Mouse (Mus musculus): ENCODE results near the gene H2-Aa. TPM values are rescaled to one million over a fixed set of nuclear protein-coding genes. Genes with fewer than 3 reads are reported as not detected.
"Not testable (repeated sequence)": the region's sequence is repeated elsewhere in the genome, so short reads cannot be mapped to it uniquely, and the experiment has no call there.

H2-Aa gene
- polyA plus RNA-seq (2016; fragmentation: Nextera tagmentation; extraction: Ambion mirVana), result 0.11 TPM in 1 of 2 replicates, not detected in the other

- 14% methylated on average over 8 of the region's 8 CpGs for WGBS (ENCODE audit: insufficient replicate concordance)
- no peak for ATAC-seq
- no peak within 1 kb of the TSS for H3K27ac ChIP-seq
Measured at GRCm38 (mm10) chr17:34287648-34288047, at the start of gene H2-Aa. Gene H2-Aa, minus strand, starts transcription at chr17:34287823.

GRCm38 (mm10) chr17:34331200-34331599 is 43.6 kb upstream of the H2-Aa start:
- 72% methylated on average over 1 of the region's 1 CpGs for WGBS (ENCODE audit: insufficient replicate concordance)
- ATAC-seq, result no peak
- H3K36me3 ChIP-seq, result no peaks in the 10 kb centered on the region

More at GRCm38 (mm10) chr17:34287648-34288047, at the start of gene H2-Aa:
- Histone ChIP-seq H3K4me1 (no peaks in the 10 kb centered on the region), H3K4me2 (no peak within 1 kb of the TSS), H3K9me3 (replicated peaks) (no peaks in the 10 kb centered on the region), H3K4me3 (no peak within 1 kb of the TSS), H3K27me3 (replicated peaks) (peaks cover 4% of the 10 kb centered on the region), H3K36me3 (no peaks in the 10 kb centered on the region), H3K9ac (no peak within 1 kb of the TSS)

GRCm38 (mm10) chr17:34329807-34330206 is 42.2 kb upstream of the H2-Aa start:
- ATAC-seq, result no peak
- H3K4me2 ChIP-seq, result no peak overlapping the region
- no peaks in the 10 kb centered on the region for H3K9me3 ChIP-seq (replicated peaks)
- H3K4me1 ChIP-seq, result no peaks in the 10 kb centered on the region
- no peak overlapping the region for H3K27ac ChIP-seq
- WGBS (ENCODE audit: insufficient replicate concordance), result 12% methylated on average over 2 of the region's 2 CpGs
- H3K27me3 ChIP-seq (replicated peaks), result no peaks in the 10 kb centered on the region; the same call in 1 of the 2 replicates
- H3K4me3 ChIP-seq, result no peak overlapping the region
- no peaks in the 10 kb centered on the region for H3K36me3 ChIP-seq
- H3K9ac ChIP-seq, result no peak overlapping the region

More at GRCm38 (mm10) chr17:34331200-34331599, 43.6 kb upstream of the H2-Aa start:
- Histone ChIP-seq H3K4me2 (no peak overlapping the region), H3K9me3 (replicated peaks) (no peaks in the 10 kb centered on the region), H3K27ac (no peak overlapping the region), H3K27me3 (replicated peaks) (no peaks in the 10 kb centered on the region; the same call in 1 of the 2 replicates), H3K4me3 (no peak overlapping the region), H3K4me1 (no peaks in the 10 kb centered on the region), H3K9ac (no peak overlapping the region)

GRCm38 (mm10) chr17:34326373-34326772 is 38.8 kb upstream of the H2-Aa start:
- no peaks in the 10 kb centered on the region for H3K9me3 ChIP-seq (replicated peaks)
- H3K4me2 ChIP-seq, result no peak overlapping the region
- H3K4me1 ChIP-seq, result no peaks in the 10 kb centered on the region
- ATAC-seq, result no peak
- H3K27ac ChIP-seq, result no peak overlapping the region
- H3K36me3 ChIP-seq, result no peaks in the 10 kb centered on the region
- 44% methylated on average over 3 of the region's 3 CpGs for WGBS (ENCODE audit: insufficient replicate concordance)
- no peaks in the 10 kb centered on the region; the same call in 1 of the 2 replicates for H3K27me3 ChIP-seq (replicated peaks)
- H3K9ac ChIP-seq, result no peak overlapping the region
- no peak overlapping the region for H3K4me3 ChIP-seq

- Histone ChIP-seq H3K27ac (no peak within 1 kb of the TSS), H3K9me3 (replicated peaks) (no peaks in the 10 kb centered on the region), H3K36me3 (no peaks in the 10 kb centered on the region), H3K9ac (no peak within 1 kb of the TSS), H3K4me2 (no peak within 1 kb of the TSS), H3K4me3 (no peak within 1 kb of the TSS), H3K27me3 (replicated peaks) (no peaks in the 10 kb centered on the region; the same call in 1 of the 2 replicates), H3K4me1 (no peaks in the 10 kb centered on the region)
- ATAC-seq, result no peak
- 53% methylated on average over 4 of the region's 4 CpGs for WGBS (ENCODE audit: insufficient replicate concordance)
Measured at GRCm38 (mm10) chr17:34325436-34325835, 37.8 kb upstream of the H2-Aa start, which contains the start of gene H2-Eb2. Gene H2-Eb2, plus strand, starts transcription at chr17:34325665.

- H3K27me3 ChIP-seq (replicated peaks), result no peaks in the 10 kb centered on the region
- H3K4me2 ChIP-seq, result no peak overlapping the region
- H3K9ac ChIP-seq, result no peak overlapping the region
- no peaks in the 10 kb centered on the region for H3K9me3 ChIP-seq (replicated peaks)
- no peaks in the 10 kb centered on the region for H3K36me3 ChIP-seq
- no peak overlapping the region for H3K27ac ChIP-seq
- WGBS (ENCODE audit: insufficient replicate concordance), result 5% methylated on average over 2 of the region's 2 CpGs
- no peaks in the 10 kb centered on the region for H3K4me1 ChIP-seq
- no peak for ATAC-seq
- H3K4me3 ChIP-seq, result no peak overlapping the region
Measured at GRCm38 (mm10) chr17:34317275-34317674, 29.7 kb upstream of the H2-Aa start.

- no peak overlapping the region for H3K9ac ChIP-seq
- no peaks in the 10 kb centered on the region for H3K27me3 ChIP-seq (replicated peaks)
- no peak overlapping the region for H3K4me2 ChIP-seq
- H3K9me3 ChIP-seq (replicated peaks), result no peaks in the 10 kb centered on the region
- H3K4me1 ChIP-seq, result no peaks in the 10 kb centered on the region
- no peak overlapping the region for H3K27ac ChIP-seq
- WGBS (ENCODE audit: insufficient replicate concordance), result 66% methylated on average over 2 of the region's 2 CpGs
- H3K4me3 ChIP-seq, result no peak overlapping the region
- no peak for ATAC-seq
- H3K36me3 ChIP-seq, result no peaks in the 10 kb centered on the region
Measured at GRCm38 (mm10) chr17:34316697-34317096, 29.1 kb upstream of the H2-Aa start.

- no peak overlapping the region for H3K4me3 ChIP-seq
- H3K27me3 ChIP-seq (replicated peaks), result no peaks in the 10 kb centered on the region
- no peak overlapping the region for H3K9ac ChIP-seq
- H3K4me2 ChIP-seq, result no peak overlapping the region
- H3K27ac ChIP-seq, result no peak overlapping the region
- H3K4me1 ChIP-seq, result no peaks in the 10 kb centered on the region
- ATAC-seq, result no peak
- H3K9me3 ChIP-seq (replicated peaks), result no peaks in the 10 kb centered on the region
- 61% methylated on average over 1 of the region's 1 CpGs for WGBS (ENCODE audit: insufficient replicate concordance)
- no peaks in the 10 kb centered on the region for H3K36me3 ChIP-seq
Measured at GRCm38 (mm10) chr17:34315512-34315911, 27.9 kb upstream of the H2-Aa start.

GRCm38 (mm10) chr17:34314286-34314685 is 26.7 kb upstream of the H2-Aa start:
- Histone ChIP-seq H3K27ac (no peak overlapping the region), H3K9me3 (replicated peaks) (no peaks in the 10 kb centered on the region), H3K4me3 (no peak overlapping the region), H3K9ac (no peak overlapping the region), H3K27me3 (replicated peaks) (peaks cover 4% of the 10 kb centered on the region; the same call in 1 of the 2 replicates), H3K4me2 (no peak overlapping the region), H3K36me3 (no peaks in the 10 kb centered on the region), H3K4me1 (peaks cover under 1% of the 10 kb centered on the region)
- 59% methylated on average over 9 of the region's 9 CpGs for WGBS (ENCODE audit: insufficient replicate concordance)
- no peak for ATAC-seq

- peaks cover 6% of the 10 kb centered on the region; the same call in 1 of the 2 replicates for H3K27me3 ChIP-seq (replicated peaks)
- H3K4me3 ChIP-seq, result no peak overlapping the region
- H3K27ac ChIP-seq, result no peak overlapping the region
- peaks cover 3% of the 10 kb centered on the region for H3K4me1 ChIP-seq
- H3K9ac ChIP-seq, result no peak overlapping the region
- H3K9me3 ChIP-seq (replicated peaks), result no peaks in the 10 kb centered on the region
- no peaks in the 10 kb centered on the region for H3K36me3 ChIP-seq
- WGBS (ENCODE audit: insufficient replicate concordance), result 34% methylated on average over 3 of the region's 3 CpGs
- no peak overlapping the region for H3K4me2 ChIP-seq
- ATAC-seq, result no peak
Measured at GRCm38 (mm10) chr17:34313393-34313792, 25.8 kb upstream of the H2-Aa start.

GRCm38 (mm10) chr17:34312185-34312584 is 24.6 kb upstream of the H2-Aa start:
- no peak overlapping the region for H3K4me2 ChIP-seq
- H3K36me3 ChIP-seq, result no peaks in the 10 kb centered on the region
- H3K4me3 ChIP-seq, result no peak overlapping the region
- peaks cover 3% of the 10 kb centered on the region for H3K4me1 ChIP-seq
- no peak overlapping the region for H3K27ac ChIP-seq
- WGBS (ENCODE audit: insufficient replicate concordance), result 54% methylated on average over 1 of the region's 1 CpGs
- H3K9ac ChIP-seq, result no peak overlapping the region
- ATAC-seq, result no peak
- H3K9me3 ChIP-seq (replicated peaks), result no peaks in the 10 kb centered on the region
- peaks cover 11% of the 10 kb centered on the region; the same call in 1 of the 2 replicates for H3K27me3 ChIP-seq (replicated peaks)

- peaks cover 11% of the 10 kb centered on the region; the same call in 1 of the 2 replicates for H3K27me3 ChIP-seq (replicated peaks)
- H3K4me3 ChIP-seq; H3K4me2 ChIP-seq; H3K36me3 ChIP-seq; H3K4me1 ChIP-seq; H3K9ac ChIP-seq; H3K27ac ChIP-seq; ATAC-seq; H3K9me3 ChIP-seq (replicated peaks): not testable (repeated sequence)
- WGBS (ENCODE audit: insufficient replicate concordance), result 70% methylated on average over 3 of the region's 3 CpGs
Measured at GRCm38 (mm10) chr17:34310526-34310925, 22.9 kb upstream of the H2-Aa start.
